ENCODE assay signal across 22 mouse cellular contexts in genomic region chr13:24545677-24546076, GRCm38 (mm10). TPM values are rescaled to one million over a fixed set of nuclear protein-coding genes. Genes with fewer than 3 reads are reported as not detected.
A peak's percentile ranks its signal among the peaks of the same experiment; 100 is the strongest.
DNase-seq lines count a peak whose midpoint lies in the region; ATAC-seq and TF ChIP-seq lines count a peak whose summit lies in the region.
"Had no signal": no experiment of that assay in that cellular context is flagged by ENCODE, and none has a peak within 500 bp of the region (broad histone marks: within the 10 kb centered on the region; RNA-seq: fewer than 3 reads in every experiment).

No protein-coding gene starts in this region.

- TF ChIP-seq CTCF in lung, embryonic 14.5 days (IDR thresholded peaks at IDR 0.05; ENCODE audit: low read depth): no peak
- TF ChIP-seq CTCF in lung, adult 2 months (IDR thresholded peaks at IDR 0.05; ENCODE audit: insufficient read depth, low read length): no peak
- TF ChIP-seq CTCF in lung, postnatal 0 days (IDR thresholded peaks at IDR 0.05): no peak

- H3K4me1 ChIP-seq in lung, embryonic 14.5 days (ENCODE audit: insufficient read depth): no peaks in the 10 kb centered on the region
- no peaks in the 10 kb centered on the region for H3K4me1 ChIP-seq in lung, adult 2 months (ENCODE audit: control insufficient read depth, insufficient read depth, low read length)
- H3K4me1 ChIP-seq in lung, embryonic 16.5 days (replicated peaks; ENCODE audit: control insufficient read depth, insufficient read depth, low read length): no peaks in the 10 kb centered on the region
- H3K4me1 ChIP-seq in lung, postnatal 0 days (ENCODE audit: insufficient read depth, low read depth, low read length): no peaks in the 10 kb centered on the region
- H3K4me1 ChIP-seq: embryonic facial prominence, embryonic 13.5 days; embryonic facial prominence, embryonic 15.5 days had no signal

- no peak for DNase-seq in lung, embryonic 14.5 days
- no peak for DNase-seq in lung, adult 2 months
- DNase-seq in lung, postnatal 0 days (ENCODE audit: low spot score): no peak
- no peak for DNase-seq in urinary bladder, postnatal 36 days (ENCODE audit: low spot score in 2 of 2)
- DNase-seq: adrenal gland, adult 2 months; adrenal gland, postnatal 10 days; adrenal gland, postnatal 25 days; cerebellum, adult 11 months; cerebellum, adult 18-20 months; cerebellum, adult 8-10 months; cerebellum, adult 9-11 months; cerebellum, postnatal 14 days; cerebellum, postnatal 36 days; embryo, embryonic 11 days had no signal

- no peak overlapping the region for H3K9ac ChIP-seq in lung, embryonic 14.5 days
- H3K9ac ChIP-seq in lung, embryonic 16.5 days (ENCODE audit: low read length): no peak overlapping the region
- H3K9ac ChIP-seq in lung, postnatal 0 days (replicated peaks; ENCODE audit: low read depth): no peak overlapping the region
- H3K9ac ChIP-seq: embryonic facial prominence, embryonic 13.5 days; embryonic facial prominence, embryonic 15.5 days; forebrain, embryonic 12.5 days had no signal

- H3K9me3 ChIP-seq in lung, embryonic 14.5 days (ENCODE audit: low read depth, low read length): no peaks in the 10 kb centered on the region
- H3K9me3 ChIP-seq in lung, embryonic 16.5 days (ENCODE audit: control insufficient read depth, low read length): no peaks in the 10 kb centered on the region
- H3K9me3 ChIP-seq in lung, postnatal 0 days (ENCODE audit: low read length): no peaks in the 10 kb centered on the region
- H3K9me3 ChIP-seq: embryonic facial prominence, embryonic 13.5 days; embryonic facial prominence, embryonic 15.5 days; forebrain, embryonic 10.5 days; forebrain, embryonic 12.5 days had no signal

- no peak overlapping the region for H3K4me3 ChIP-seq in lung, embryonic 14.5 days (ENCODE audit: low read depth, low read length)
- H3K4me3 ChIP-seq in lung, adult 2 months (replicated peaks; ENCODE audit: extremely low read depth, low read depth, low read length): no peak overlapping the region
- H3K4me3 ChIP-seq in lung, embryonic 16.5 days (ENCODE audit: low read length): no peak overlapping the region
- H3K4me3 ChIP-seq in lung, postnatal 0 days (ENCODE audit: low read depth, low read length): no peak overlapping the region
- H3K4me3 ChIP-seq: embryonic facial prominence, embryonic 13.5 days; embryonic facial prominence, embryonic 15.5 days; erythroblast, embryonic 14.5 days; forebrain, embryonic 10.5 days; forebrain, embryonic 12.5 days had no signal

- no peaks in the 10 kb centered on the region for H3K27me3 ChIP-seq in lung, embryonic 14.5 days (ENCODE audit: insufficient read depth, low read length)
- H3K27me3 ChIP-seq in lung, embryonic 16.5 days (ENCODE audit: control insufficient read depth, insufficient read depth, low read depth, low read length): no peaks in the 10 kb centered on the region
- no peaks in the 10 kb centered on the region for H3K27me3 ChIP-seq in lung, postnatal 0 days (replicated peaks; ENCODE audit: insufficient read depth, low read length)
- H3K27me3 ChIP-seq: embryonic facial prominence, embryonic 13.5 days; embryonic facial prominence, embryonic 15.5 days; forebrain, embryonic 12.5 days had no signal

- TF ChIP-seq POLR2A in lung, adult 2 months (IDR thresholded peaks at IDR 0.05; ENCODE audit: borderline replicate concordance, extremely low read depth, low read depth, low read length): no peak

- no peaks in the 10 kb centered on the region for H3K36me3 ChIP-seq in lung, embryonic 14.5 days (ENCODE audit: insufficient read depth)
- no peaks in the 10 kb centered on the region for H3K36me3 ChIP-seq in lung, embryonic 16.5 days (ENCODE audit: control insufficient read depth, insufficient read depth, low read length)
- no peaks in the 10 kb centered on the region for H3K36me3 ChIP-seq in lung, postnatal 0 days (ENCODE audit: insufficient read depth, low read length)
- H3K36me3 ChIP-seq: embryonic facial prominence, embryonic 13.5 days; embryonic facial prominence, embryonic 15.5 days; forebrain, embryonic 10.5 days; forebrain, embryonic 12.5 days had no signal

- 40% methylated on average over 1 of the region's 1 CpGs for WGBS in lung, embryonic 14.5 days
- WGBS in lung, adult 2 months: 50% methylated on average over 1 of the region's 1 CpGs
- 17% methylated on average over 1 of the region's 1 CpGs for WGBS in lung, embryonic 16.5 days
- 20% methylated on average over 1 of the region's 1 CpGs for WGBS in lung, postnatal 0 days

- no peak overlapping the region for H3K4me2 ChIP-seq in lung, embryonic 14.5 days
- H3K4me2 ChIP-seq in lung, embryonic 16.5 days (ENCODE audit: low read depth, low read length): no peak overlapping the region
- no peak overlapping the region for H3K4me2 ChIP-seq in lung, postnatal 0 days (replicated peaks; ENCODE audit: low read depth, low read length)
- H3K4me2 ChIP-seq: embryonic facial prominence, embryonic 13.5 days; embryonic facial prominence, embryonic 15.5 days; forebrain, embryonic 12.5 days had no signal

- 0 out of 2 replicates have a peak overlapping the region, but pooled peaks have one; percentile 12 for H3K27ac ChIP-seq in lung, embryonic 14.5 days (ENCODE audit: low read depth)
- H3K27ac ChIP-seq in lung, embryonic 16.5 days (ENCODE audit: low read length): no peak overlapping the region
- H3K27ac ChIP-seq in lung, postnatal 0 days (ENCODE audit: low read length): no peak overlapping the region
- H3K27ac ChIP-seq: embryonic facial prominence, embryonic 13.5 days; embryonic facial prominence, embryonic 15.5 days; forebrain, embryonic 10.5 days; forebrain, embryonic 12.5 days had no signal

- TF ChIP-seq EP300 in lung, postnatal 0 days (IDR thresholded peaks at IDR 0.05): no peak

- no peak for ATAC-seq in lung, embryonic 14.5 days (ENCODE audit: insufficient read depth)
- ATAC-seq in lung, embryonic 16.5 days (ENCODE audit: low read depth): peak; percentile 51; the same call in 1 of the 2 replicates
- no peak for ATAC-seq in lung, postnatal 0 days
- ATAC-seq: forebrain, embryonic 14.5 days; forebrain, embryonic 16.5 days had no signal

RNA-seq across cellular contexts. Expression of gene Ripor2, which starts 36.3 kb away (rescaled TPM):
- polyA plus RNA-seq in lung, embryonic 14.5 days (2014; fragmentation: Nextera tagmentation; extraction: Ambion mirVana): 5.1 and 5.6 TPM in 2 replicates
- 5.3 and 8.8 TPM in 2 replicates for polyA plus RNA-seq in lung, adult 2 months (2012; rRNA removed)
- 4.3 and 5.0 TPM in 2 replicates for polyA plus RNA-seq in lung, embryonic 16.5 days (2015; fragmentation: Nextera tagmentation; extraction: Ambion mirVana)
- polyA plus RNA-seq in lung, postnatal 0 days (2015; fragmentation: Nextera tagmentation; extraction: Ambion mirVana): 3.1 and 3.9 TPM in 2 replicates
